Mouse (Mus musculus) liver, adult 2 months (tissue): Measurements from ENCODE around the gene Ctdnep1. TPM values are rescaled to one million over a fixed set of nuclear protein-coding genes. Genes with fewer than 3 reads are reported as not detected.
A peak's percentile ranks its signal among the peaks of the same experiment; 100 is the strongest.

Experiments
- DNase-seq: peaks from one replicate; pipeline ENCODE4 v3.0.0-alpha.2; 2011; ENCODE audit warnings: low read depth, low spot score; ENCODE audit errors: extremely low read depth
- H3K27ac ChIP-seq: fragments of 200-500 bp; replicated peaks from 2 replicates; pipeline ENCODE4 v1.5.1; 2012; ENCODE audit warnings: low read depth, mild to moderate bottlenecking, control low read depth, inconsistent platforms, low read length; ENCODE audit not compliant: insufficient read depth
- H3K27me3 ChIP-seq: fragments of 200-500 bp; 2 replicates; pipeline ENCODE4 v1.6.1; 2012; ENCODE audit warnings: mild to moderate bottlenecking, moderate library complexity, low read length, inconsistent platforms; ENCODE audit not compliant: control insufficient read depth, insufficient read depth
- H3K36me3 ChIP-seq: fragments of 200-500 bp; 2 replicates; pipeline ENCODE4 v1.6.1; 2012; ENCODE audit warnings: low read length, inconsistent platforms; ENCODE audit not compliant: control insufficient read depth, insufficient read depth
- H3K4me1 ChIP-seq: fragments of 200-500 bp; 2 replicates; pipeline ENCODE4 v1.6.1; 2011; ENCODE audit warnings: low read length; ENCODE audit not compliant: control insufficient read depth, insufficient read depth
- H3K4me3 ChIP-seq: fragments of 200-500 bp; 2 replicates; pipeline ENCODE4 v1.5.1; 2011; ENCODE audit warnings: low read depth, mild to moderate bottlenecking, control low read depth, low read length, moderate library complexity; ENCODE audit not compliant: insufficient read depth
- H3K79me2 ChIP-seq: fragments of 200-500 bp; 2 replicates; pipeline ENCODE4 v1.6.1; 2012; ENCODE audit warnings: inconsistent platforms, mild to moderate bottlenecking, low read length, moderate library complexity; ENCODE audit not compliant: control insufficient read depth, insufficient read depth
- H3K9ac ChIP-seq: fragments of 200-500 bp; 2 replicates; pipeline ENCODE4 v1.6.1; 2012; ENCODE audit warnings: low read depth, mild to moderate bottlenecking, control low read depth, inconsistent platforms, low read length
- CTCF ChIP-seq: fragments of 200-500 bp; IDR thresholded peaks from 2 replicates; pipeline ENCODE4 v1.5.1; 2011; ENCODE audit warnings: low read depth, low read length, control low read depth
- POLR2A ChIP-seq: fragments of 200-500 bp; IDR thresholded peaks from 2 replicates; pipeline ENCODE4 v1.6.1; 2011; ENCODE audit warnings: low read length, control low read depth; ENCODE audit not compliant: insufficient read depth; ENCODE audit errors: extremely low read depth
- WGBS: fragments of 180-500 bp; shearing (Covaris S2); methylation state at CpG from one replicate; pipeline ENCODE4 v1.1.7; 2018; 5-methylcytosine and 5-hydroxymethylcytosine counted together
- polyA plus RNA-seq: library from polyadenylated mRNA; depleted of rRNA; stranded (reverse); fragments of >200 nt; gene quantifications from 2 replicates; pipeline ENCODE4 v1.2.3, GENCODE M21; 2012
- total RNA-seq: library from RNA; depleted of rRNA; stranded (reverse); fragments of >200 nt; gene quantifications from 2 replicates; pipeline ENCODE4 v1.2.3, GENCODE M21; 2014

Gene Ctdnep1
- total and polyA plus RNA-seq, 2 experiments, result 6.6 to 45.3 TPM

DNA sequence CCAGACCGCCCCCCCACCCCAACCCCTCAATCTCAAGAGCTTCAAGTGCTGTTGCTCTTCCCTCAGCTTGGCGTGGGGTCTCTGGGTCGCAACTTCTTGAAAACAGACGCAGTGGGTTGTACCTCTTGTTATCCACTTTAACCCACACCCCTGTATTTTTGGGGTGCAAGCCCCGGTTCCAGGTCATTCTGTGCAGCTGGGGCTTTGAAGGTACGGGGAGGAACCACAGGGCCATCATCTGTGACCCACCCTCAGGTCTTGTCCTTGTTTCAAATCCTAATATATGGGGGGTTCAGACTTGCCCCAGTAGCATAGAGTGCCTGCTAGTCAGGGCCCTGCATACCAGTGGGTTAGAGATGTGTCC is 43.2 kb downstream of the Ctdnep1 start:
- no peak overlapping the region; the same call in 1 of the 2 replicates for H3K4me3 ChIP-seq

GRCm38 (mm10) chr11:70026689-70027088 is 45.7 kb downstream of the Ctdnep1 start:
- TF ChIP-seq POLR2A (no peak), CTCF (no peak)
- H3K79me2 ChIP-seq, result no peaks in the 10 kb centered on the region
- WGBS, result 17% methylated on average over 19 of the region's 19 CpGs
- H3K4me3 ChIP-seq, result peak overlapping the region; percentile 22; the same call in 1 of the 2 replicates
- no peak overlapping the region for H3K27ac ChIP-seq
- H3K36me3 ChIP-seq, result no peaks in the 10 kb centered on the region
- H3K27me3 ChIP-seq, result peaks cover 3% of the 10 kb centered on the region; the same call in 1 of the 2 replicates
- DNase-seq, result no peak
- no peak overlapping the region for H3K9ac ChIP-seq
- 0 out of 2 replicates have a peak, but pooled peaks cover 2% of the 10 kb centered on the region for H3K4me1 ChIP-seq

More for the DNA sequence above, 43.2 kb downstream of the Ctdnep1 start:
- Histone ChIP-seq H3K36me3 (no peaks in the 10 kb centered on the region), H3K4me1 (0 out of 2 replicates have a peak, but pooled peaks cover under 1% of the 10 kb centered on the region), H3K27ac (no peak overlapping the region), H3K27me3 (peaks cover 3% of the 10 kb centered on the region; the same call in 1 of the 2 replicates), H3K9ac (no peak overlapping the region), H3K79me2 (no peaks in the 10 kb centered on the region)
- TF ChIP-seq POLR2A (no peak), CTCF (no peak)
- DNase-seq, result no peak
- 44% methylated on average over 6 of the region's 6 CpGs for WGBS

DNA sequence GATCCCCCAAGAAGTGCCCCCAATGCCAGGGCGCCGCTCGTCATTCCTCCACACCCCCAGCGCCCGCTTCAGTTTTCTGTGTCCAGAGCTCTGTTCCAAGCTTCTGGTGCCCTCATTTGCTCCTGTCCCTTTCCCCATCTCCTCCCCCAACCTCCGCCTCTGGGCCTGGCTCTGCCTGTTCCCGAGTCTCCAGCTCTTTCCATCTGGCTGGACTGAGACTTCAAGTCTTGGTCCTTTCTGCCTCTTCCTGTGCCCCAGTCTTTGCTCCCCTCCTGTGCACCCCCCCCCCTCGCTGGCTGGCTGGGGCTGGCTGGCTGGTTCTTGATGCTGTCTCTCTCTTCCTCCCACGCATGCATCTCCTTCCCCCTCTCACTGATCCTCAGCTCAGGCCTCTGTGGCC is 46.4 kb downstream of the Ctdnep1 start:
- H3K36me3 ChIP-seq, result no peaks in the 10 kb centered on the region
- TF ChIP-seq POLR2A, result no peak
- TF ChIP-seq CTCF, result no peak
- no peak overlapping the region for H3K4me3 ChIP-seq
- WGBS, result 77% methylated on average over 9 of the region's 9 CpGs
- H3K27me3 ChIP-seq, result peaks cover 3% of the 10 kb centered on the region; the same call in 1 of the 2 replicates
- no peaks in the 10 kb centered on the region for H3K79me2 ChIP-seq
- no peak overlapping the region for H3K9ac ChIP-seq
- H3K27ac ChIP-seq, result no peak overlapping the region
- H3K4me1 ChIP-seq, result 0 out of 2 replicates have a peak, but pooled peaks cover 2% of the 10 kb centered on the region
- no peak for DNase-seq

GRCm38 (mm10) chr11:70028401-70029129 is 47.6 kb downstream of the Ctdnep1 start:
- H3K27ac ChIP-seq, result no peak overlapping the region; the same call in 1 of the 2 replicates
- no peak overlapping the region for H3K4me3 ChIP-seq
- H3K36me3 ChIP-seq, result no peaks in the 10 kb centered on the region
- 38% methylated on average over 12 of the region's 12 CpGs for WGBS
- peaks cover 3% of the 10 kb centered on the region; the same call in 1 of the 2 replicates for H3K27me3 ChIP-seq
- H3K9ac ChIP-seq, result no peak overlapping the region
- H3K4me1 ChIP-seq, result 0 out of 2 replicates have a peak, but pooled peaks cover 2% of the 10 kb centered on the region
- H3K79me2 ChIP-seq, result no peaks in the 10 kb centered on the region
- DNase-seq, result no peak
- no peak for TF ChIP-seq POLR2A

DNA sequence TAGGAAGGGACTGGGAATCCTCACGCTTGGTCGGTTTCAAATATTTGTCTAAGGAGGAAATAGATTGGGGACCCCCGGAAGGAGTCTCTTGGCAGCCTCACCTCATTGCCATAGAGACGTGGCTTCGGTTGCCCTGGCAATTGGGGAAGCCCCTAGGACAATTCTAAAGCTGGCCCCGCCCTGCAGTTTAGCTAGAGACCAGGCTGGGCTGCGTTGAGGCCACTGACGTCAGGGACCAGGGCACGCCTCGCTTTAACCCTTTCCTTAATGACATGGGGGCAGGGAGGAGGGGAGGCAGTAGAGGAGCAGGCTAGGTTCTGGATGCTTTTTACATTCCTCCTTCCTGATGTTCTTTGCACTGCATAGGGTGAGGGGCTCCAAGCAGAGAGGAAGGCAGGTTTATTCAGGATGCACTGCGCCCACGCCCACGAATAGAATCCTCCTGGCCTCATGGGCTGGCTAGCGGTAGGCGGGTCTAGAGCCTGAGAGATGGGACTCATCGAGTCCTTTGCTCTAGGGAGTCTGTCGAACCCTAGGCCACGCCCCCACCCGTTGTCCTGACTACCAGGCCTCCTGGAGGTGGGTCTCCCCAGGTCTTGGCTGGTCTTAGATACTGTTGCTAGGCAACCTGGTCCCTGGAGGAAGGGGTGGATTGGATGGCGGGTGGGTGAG is 48.3 kb downstream of the Ctdnep1 start:
- 18% methylated on average over 20 of the region's 20 CpGs for WGBS
- no peak overlapping the region for H3K4me3 ChIP-seq
- no peak overlapping the region for H3K9ac ChIP-seq
- no peaks in the 10 kb centered on the region for H3K79me2 ChIP-seq
- H3K4me1 ChIP-seq, result 0 out of 2 replicates have a peak, but pooled peaks cover 2% of the 10 kb centered on the region
- no peak overlapping the region for H3K27ac ChIP-seq
- DNase-seq, result no peak
- H3K27me3 ChIP-seq, result peaks cover 3% of the 10 kb centered on the region; the same call in 1 of the 2 replicates
- no peaks in the 10 kb centered on the region for H3K36me3 ChIP-seq
- TF ChIP-seq CTCF (no peak), POLR2A (no peak)
